Mouse (Mus musculus) heart, adult 2 months (tissue): ENCODE data around the gene Prkacb.

Experiments used
- CTCF ChIP-seq: fragments of 200-600 bp; IDR thresholded peaks from 2 replicates; pipeline ENCODE4 v1.8.1; 2022; ENCODE audit warnings: antibody characterized with exemption, mild to moderate bottlenecking, moderate library complexity
- EP300 ChIP-seq: fragments of 200-500 bp; IDR thresholded peaks from 2 replicates; pipeline ENCODE4 v1.6.1; 2011; ENCODE audit warnings: low read depth, low read length, control low read depth; ENCODE audit not compliant: insufficient read depth

DNA sequence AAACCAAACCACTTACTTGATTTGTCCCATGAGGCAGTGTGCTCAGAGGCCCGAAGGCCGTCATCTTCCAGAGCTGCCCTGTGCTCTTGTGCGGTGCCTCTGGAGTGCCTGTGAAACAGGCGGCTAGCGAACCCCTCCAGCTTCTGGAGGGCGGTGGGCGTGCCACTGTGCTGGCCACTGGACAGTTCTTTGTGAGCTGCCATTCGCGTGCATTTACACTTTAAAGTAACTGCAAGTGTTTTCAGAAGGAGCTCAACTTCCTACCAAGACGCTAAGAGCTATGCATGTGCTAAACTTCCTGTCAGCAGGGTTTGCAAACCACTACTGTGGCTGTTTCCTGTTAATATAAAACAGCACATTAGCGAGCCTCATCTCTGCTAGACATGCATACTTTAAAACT, 31.7 kb downstream of the Prkacb start:
- TF ChIP-seq CTCF, result no peak
- TF ChIP-seq EP300, result no peak
